Mouse (Mus musculus) heart, adult 18-20 months (tissue): ENCODE measurements around the gene Syngr4. TPM values are rescaled to one million over a fixed set of nuclear protein-coding genes. Genes with fewer than 3 reads are reported as not detected.

Source experiments
- DNase-seq, 2 experiments: peaks; one replicate each; pipeline ENCODE4 v3.0.0; 2021 to 2022; ENCODE audit warnings: mixed read lengths in 1 of 2
- total RNA-seq, 2 experiments: library from RNA; stranded (reverse); gene quantifications; 2 replicates each; pipeline ENCODE4 v1.2.3; 2021

Gene Syngr4
- total RNA-seq, 2 experiments from 2014 or later, result not detected

DNA sequence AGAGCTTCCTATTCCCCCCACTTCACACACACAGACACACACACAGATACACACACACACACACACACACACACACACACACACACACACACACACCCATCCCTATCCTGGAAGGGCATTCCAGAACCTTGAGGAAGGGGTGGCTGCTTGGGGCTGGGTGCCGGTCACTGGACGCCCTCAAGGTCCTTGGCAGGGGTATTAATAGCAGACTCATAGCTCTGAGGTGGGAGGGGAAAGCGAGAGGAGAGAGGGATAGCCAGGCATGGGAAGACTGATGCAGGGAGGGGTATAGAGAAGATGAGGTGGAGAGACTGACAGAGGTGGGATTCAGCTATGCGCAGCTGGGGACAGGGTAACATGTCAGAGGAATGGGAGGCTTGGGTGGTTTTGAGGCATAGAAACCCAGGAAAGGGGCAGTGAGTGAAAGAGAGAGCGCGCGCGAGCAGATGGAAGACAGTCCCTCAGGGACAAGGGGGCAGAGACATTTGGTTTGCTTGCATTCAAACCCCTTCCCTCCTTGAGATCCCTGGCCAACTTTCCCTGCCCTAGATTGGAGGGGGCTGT, 27.3 kb downstream of the Syngr4 start:
- DNase-seq, result no peak

DNA sequence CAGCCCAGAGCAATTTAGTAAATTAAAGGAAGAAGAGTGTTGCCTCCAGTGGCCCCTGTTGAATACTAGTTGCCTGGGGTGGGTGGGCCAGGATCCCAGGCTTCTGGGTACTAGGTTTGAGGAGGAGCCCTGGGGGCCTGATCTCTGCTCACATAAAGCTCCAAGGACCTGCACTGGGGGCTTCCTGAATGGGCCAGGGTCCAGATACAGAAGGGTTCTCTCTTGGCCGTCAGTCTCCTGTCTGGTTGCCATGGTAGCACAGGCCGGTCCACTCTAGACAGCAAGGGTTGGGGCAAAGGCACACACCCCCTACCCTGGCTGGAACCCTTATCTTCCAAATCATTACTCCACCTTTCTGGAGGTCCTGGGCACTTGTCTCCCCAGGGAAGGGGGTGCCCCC, 28.6 kb downstream of the Syngr4 start:
- DNase-seq, result no peak

DNA sequence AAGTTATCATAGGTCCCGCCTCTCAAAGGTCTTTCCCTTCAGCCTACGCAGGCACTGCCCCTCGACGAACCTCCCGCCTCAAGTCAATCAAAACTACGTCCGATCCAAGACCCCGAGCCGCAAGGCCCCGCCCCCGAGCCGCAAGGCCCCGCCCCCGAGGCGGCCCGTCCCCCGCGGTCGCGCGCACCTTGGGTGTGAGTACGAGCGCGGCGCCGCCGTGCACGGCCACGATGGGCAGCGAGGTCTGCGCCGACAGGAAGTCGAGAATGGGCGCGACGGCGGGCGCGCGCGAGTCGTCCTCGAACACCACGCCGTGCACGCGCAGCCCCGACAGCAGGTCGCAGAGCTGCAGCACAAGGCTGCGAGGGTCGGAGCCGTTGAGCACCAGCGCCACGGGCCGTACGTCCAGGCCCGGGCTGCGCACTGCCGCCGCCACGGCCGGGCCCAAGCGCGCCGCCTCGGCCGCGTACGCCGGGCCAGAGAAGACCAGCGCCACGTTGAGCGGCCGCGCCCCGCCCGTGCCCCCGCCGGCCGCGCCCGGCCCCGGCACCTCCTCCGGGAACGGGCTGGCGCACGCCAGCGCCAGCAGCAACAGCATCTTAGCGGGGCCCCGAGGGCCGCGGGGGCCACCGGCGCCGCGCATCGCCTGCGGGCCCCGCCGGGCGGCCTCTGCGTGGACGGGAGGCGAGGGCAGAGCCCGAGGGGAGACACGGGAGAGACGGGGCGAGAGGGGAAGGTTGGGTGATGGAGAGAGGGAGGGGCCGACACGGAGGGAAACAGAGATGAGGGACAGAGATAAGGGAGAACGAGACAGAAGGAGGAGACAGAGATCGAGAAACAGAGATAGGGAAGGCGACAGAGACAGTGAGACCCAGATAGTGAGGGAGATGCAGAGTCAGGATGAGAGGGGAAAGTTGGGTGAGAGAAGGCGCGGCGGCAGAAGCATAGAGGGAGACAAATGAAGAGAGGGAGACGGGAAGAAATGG, 30.3 kb downstream of the Syngr4 start:
- DNase-seq, result peak; percentile 92 to 95

DNA sequence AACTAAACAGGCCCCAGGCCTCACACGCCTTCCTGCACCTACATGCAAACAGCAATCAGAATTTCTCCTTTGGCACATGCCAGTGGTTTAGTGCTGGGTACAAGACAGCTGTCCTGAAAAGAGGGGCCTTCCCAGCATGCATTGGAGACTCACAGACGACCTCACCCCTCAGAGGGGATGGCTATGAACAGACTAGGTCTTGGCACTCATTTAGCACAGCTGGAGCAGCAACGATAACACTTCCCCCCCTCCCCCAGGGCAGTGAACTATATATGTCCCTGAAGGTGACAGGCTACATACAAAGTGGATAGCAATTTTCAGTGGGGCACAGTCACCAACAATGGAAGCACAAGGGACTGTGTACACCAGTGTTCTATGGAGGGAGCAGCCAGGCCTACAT, 32.1 kb downstream of the Syngr4 start:
- no peak for DNase-seq

DNA sequence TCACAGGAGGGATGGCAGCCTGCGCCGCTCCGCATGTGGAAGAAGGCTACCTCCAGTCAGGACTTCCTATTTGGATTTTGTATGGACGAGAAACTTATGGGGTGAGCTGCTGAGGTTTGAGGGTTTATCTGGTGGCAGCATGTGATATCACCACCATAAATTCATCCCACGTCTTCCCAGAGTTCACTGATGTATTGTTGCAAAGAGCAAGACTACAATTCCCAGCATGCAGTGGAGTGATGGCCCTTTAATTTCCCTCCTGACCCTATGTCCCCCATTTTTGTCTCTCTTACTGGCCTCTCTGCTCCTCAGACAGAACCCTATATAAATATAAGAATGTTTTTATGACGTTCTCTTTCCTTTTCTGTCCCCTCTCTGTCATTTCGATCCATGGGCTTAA, 33.7 kb downstream of the Syngr4 start:
- DNase-seq, result no peak

DNA sequence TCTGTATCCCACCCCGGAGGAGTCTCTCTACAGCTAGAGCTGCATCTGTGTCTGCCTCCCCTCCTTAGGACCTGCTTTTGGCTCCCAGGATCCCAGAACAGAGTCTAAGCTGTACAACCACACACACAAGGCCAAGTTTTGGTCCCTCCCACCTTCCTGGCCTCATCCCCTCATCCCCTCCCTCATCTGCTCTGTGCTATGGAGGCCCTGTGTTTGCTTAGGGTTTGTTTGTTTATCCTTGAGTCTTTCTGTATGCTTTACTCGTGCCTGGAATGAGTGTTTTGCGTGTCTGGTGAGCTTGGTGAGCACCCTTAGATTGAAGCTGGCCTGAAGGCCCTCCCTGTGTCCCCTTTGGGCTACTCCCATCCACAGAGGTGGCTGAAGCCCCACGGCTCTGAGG, 37.5 kb downstream of the Syngr4 start:
- DNase-seq, result no peak

DNA sequence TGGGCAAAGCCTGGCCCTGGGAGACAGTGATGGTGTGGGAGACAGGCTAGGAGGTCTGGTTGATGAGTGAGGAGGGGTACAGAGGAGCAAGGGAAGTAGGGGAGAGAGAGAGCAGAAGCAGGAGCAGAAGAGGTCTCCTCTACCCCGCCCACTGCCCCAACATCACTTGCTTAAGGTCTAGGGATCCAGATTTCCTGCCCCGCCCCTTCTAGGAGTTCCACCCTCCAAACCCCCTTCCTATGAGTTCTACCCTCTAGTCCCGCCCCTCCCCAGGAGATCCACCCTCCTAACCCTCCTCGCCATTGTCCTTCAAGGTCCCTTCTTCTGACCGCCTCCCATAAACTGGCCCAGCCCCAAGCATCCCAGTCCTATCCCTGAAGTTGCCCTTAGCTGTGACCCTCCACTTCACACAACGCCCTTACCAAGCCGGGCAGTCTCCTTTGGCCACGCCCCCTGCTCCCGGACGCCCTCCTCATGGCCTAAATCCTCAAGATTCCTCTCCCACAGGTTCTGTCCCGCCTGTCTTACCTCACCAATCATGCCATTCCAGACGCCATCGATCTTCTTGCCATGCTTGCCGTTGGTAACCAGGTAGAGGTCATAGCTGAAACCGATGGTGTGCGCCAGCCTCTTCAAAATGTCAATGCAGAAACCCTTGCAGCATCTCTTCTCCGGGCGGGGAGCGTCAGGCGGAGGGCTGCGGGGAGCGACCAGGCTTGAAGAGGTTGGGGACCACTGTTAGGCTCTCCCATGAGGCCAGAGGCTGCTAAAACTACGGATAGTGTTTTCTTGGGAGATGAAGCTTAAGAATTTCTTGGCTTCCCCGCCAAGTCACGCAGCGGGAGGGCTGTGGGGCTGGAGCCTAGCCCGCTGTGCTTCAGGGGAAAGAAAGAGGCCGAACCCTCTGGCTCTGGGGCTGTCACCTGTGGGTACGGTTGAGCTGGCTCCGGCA, 39.3 kb downstream of the Syngr4 start:
- DNase-seq, result peak in 1 of 2 experiments; percentile 30

DNA sequence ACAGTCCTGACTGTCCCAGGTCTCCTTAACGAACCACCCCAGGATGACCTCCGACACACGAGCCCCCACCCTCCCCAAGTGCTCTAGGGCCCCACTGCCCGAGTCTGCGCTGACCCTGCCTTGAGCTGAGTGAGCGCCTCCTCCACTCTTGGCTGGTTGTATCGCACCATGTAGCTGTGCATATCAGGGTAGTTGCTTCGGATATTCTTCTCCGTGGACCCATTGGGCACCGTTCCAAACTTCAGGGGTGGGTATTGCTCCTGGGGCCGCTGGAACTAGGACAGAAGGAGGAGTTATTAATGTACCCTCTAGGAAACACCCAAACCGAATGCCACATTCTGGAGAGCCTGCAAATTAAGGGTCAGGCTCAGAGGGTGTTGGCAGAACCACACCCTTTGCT, 43.4 kb downstream of the Syngr4 start:
- DNase-seq, result no peak

DNA sequence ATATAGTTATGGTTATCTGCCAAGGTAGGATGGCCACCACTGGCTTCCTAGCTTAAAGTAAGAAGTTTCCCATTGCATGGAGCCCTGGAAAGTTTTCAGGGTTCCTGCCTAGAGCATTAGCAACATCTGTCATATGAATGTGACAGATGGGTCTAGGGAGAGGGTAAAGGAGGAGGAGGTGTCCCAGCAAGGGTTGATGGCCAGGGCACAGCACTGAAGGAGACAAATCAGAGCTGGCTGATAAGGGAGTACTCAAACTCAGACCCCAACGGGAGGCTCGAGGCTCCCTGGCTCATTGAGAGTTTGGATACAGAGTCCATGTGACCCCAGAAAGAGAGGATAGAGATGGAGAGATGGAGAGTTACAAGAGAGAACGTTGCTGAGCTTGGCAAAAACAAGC, 45.9 kb downstream of the Syngr4 start:
- no peak for DNase-seq

DNA sequence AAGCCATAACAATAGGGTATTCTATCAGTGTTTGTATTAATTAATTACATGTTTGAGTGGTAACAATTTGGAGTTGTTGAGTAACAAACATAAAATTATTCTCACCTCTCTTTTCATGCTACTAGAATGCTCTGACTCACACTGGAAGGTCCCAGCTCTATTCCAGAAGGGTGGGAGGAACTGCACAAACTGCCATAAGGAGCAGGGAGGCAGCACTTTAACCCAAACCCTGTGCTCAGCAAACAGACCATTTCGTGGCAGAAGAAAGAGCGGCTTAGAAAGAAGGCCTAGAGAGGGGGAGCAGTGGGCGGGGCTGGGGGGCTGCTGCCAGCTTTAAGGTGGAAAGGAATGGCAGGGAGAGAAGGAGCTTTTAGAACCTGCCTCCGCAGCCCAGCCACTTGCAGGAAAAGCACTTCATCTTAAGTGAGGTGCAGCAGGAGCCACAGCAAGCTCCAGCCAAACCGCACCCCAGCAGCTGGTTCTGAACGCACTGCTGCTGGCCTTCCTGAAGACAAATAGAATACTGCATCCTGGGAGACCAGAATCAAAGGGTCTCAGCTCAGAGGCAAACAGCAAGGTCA, 48.0 kb downstream of the Syngr4 start:
- no peak for DNase-seq

DNA sequence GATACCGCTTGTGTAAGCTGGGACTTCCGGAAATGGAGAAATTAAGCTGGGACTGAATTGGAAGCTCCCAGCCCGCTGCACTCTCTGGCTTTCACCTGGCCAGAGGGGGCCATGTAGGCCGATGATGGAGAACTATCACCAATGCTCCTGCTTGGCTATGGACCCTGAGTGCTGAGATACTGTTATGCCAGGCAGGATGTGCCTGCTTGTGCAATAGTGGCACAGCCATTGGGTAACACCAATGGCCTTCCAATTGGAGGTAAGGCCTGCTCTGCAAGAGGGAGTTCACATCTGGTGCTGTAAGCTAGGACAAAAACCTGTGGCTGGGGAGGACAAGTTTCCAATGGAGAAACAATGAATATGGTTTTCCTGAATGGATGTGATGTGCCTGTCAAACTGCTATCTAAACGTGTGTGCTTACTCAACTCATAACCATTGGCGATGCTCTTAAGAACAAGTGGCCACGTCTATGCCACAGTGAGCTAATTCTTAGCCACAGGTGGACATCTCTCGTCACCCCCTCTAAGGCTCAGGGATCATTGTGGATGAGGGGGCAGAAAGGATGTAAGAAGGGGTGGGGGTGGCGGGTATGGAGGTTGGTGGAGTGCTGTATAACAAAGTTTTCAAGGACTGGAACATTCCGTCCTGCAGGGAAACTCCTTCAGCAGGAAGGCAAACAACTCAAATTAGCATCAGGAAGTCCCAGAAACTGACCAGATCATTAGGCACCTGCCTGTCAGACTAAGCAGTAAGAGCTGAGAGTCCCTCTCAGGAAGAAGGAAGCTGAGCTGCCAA, 53.4 kb downstream of the Syngr4 start:
- no peak for DNase-seq

Other genes starting within 250 kb of the Syngr4 start
- gene Fut2, start 230.3 kb downstream of the Syngr4 start, total RNA-seq, result under 1 TPM; 0.42 to 0.46 TPM
- not detected for gene Ntn5, start 212.7 kb downstream of the Syngr4 start, total RNA-seq
- under 1 TPM; 0.18 to 0.30 TPM for gene Sec1, start 202.3 kb downstream of the Syngr4 start, total RNA-seq
- 1 to 10 TPM; 3.4 to 5.9 TPM for gene Car11, start 196.9 kb downstream of the Syngr4 start, total RNA-seq
- 10 to 100 TPM; 12.1 to 15.0 TPM for gene Dbp, start 191.6 kb downstream of the Syngr4 start, total RNA-seq
- 100 to 1,000 TPM; 574 to 615 TPM for gene Rpl18, start 181.3 kb downstream of the Syngr4 start, total RNA-seq
- 10 to 100 TPM; 18.4 to 20.2 TPM for gene Sphk2, start 178.7 kb downstream of the Syngr4 start, total RNA-seq
- gene Fam83e, start 175.5 kb downstream of the Syngr4 start, total RNA-seq, result under 1 TPM; 0.30 to 0.62 TPM
- gene Spaca4, start 170.9 kb downstream of the Syngr4 start, total RNA-seq, result not detected
- gene Lmtk3, start 113.0 kb downstream of the Syngr4 start, total RNA-seq, result not detected
- not detected for gene Sult2b1, start 112.0 kb downstream of the Syngr4 start, total RNA-seq
- 10 to 100 TPM; 65.8 to 68.9 TPM for gene Cyth2, start 82.1 kb downstream of the Syngr4 start, total RNA-seq
- gene Kcnj14, start 71.9 kb downstream of the Syngr4 start, total RNA-seq, result 1 to 10 TPM; 1.2 to 1.8 TPM
- gene Grwd1, start 65.8 kb downstream of the Syngr4 start, total RNA-seq, result 10 to 100 TPM; 15.0 to 15.2 TPM
- 100 to 1,000 TPM; 105 to 125 TPM for gene Kdelr1, start 23.9 kb downstream of the Syngr4 start, total RNA-seq
- gene Grin2d, start 18.3 kb downstream of the Syngr4 start, total RNA-seq, result 1 to 10 TPM; 1.4 to 1.5 TPM
- 100 to 1,000 TPM; 124 to 125 TPM for gene Tmem143, start 227 bp upstream of the Syngr4 start, total RNA-seq
- 10 to 100 TPM; 19.1 to 25.0 TPM for gene Emp3, start 24.7 kb upstream of the Syngr4 start, total RNA-seq
- 1 to 10 TPM in 1 of 2 experiments, under 1 TPM in 1; 0.89 to 1.3 TPM for gene Ccdc114, start 27.4 kb upstream of the Syngr4 start, total RNA-seq
- gene Abcc6, start 133.6 kb upstream of the Syngr4 start, total RNA-seq, result not detected
- 10 to 100 TPM; 88.0 to 95.9 TPM for gene Nomo1, start 137.0 kb upstream of the Syngr4 start, total RNA-seq
- gene Kcnj11, start 204.1 kb upstream of the Syngr4 start, total RNA-seq, result 100 to 1,000 TPM; 114 to 120 TPM